Mouse (Mus musculus) small intestine, adult 2 months (tissue): Measurements from ENCODE around the gene Il5ra.

ENCODE experiments used
- CTCF ChIP-seq: fragments of 200-500 bp; IDR thresholded peaks from 2 replicates; pipeline ENCODE4 v1.5.1; 2012; ENCODE audit warnings: low read depth, mild to moderate bottlenecking, control low read depth, inconsistent platforms, low read length, moderate library complexity, mixed read lengths; ENCODE audit not compliant: insufficient replicate concordance, insufficient read length; ENCODE audit errors: extremely low read depth
- POLR2A ChIP-seq: fragments of 200-500 bp; IDR thresholded peaks from 2 replicates; pipeline ENCODE4 v1.6.1; 2012; ENCODE audit warnings: low read depth, mild to moderate bottlenecking, control low read depth, inconsistent platforms, low read length, moderate library complexity

DNA sequence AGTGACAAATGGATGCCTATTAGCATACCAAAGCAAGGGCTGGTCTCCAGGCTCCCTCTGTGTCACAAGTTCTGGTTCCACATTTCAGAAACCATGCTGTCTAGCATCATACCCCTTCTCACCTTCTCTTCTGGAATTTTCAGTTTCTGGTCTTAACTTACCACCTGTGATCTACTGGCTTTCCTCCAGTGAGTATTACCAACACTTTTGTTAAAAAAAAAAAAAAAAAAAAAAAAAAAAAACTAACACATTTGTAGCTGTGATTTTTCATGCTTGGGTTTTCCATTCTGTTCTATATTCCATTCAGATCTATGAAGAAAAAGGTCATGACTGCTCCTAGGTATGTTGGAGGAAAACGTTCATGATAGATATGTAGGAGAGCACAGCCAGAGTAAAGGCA, 17.1 kb upstream of the Il5ra start:
- no peak for TF ChIP-seq CTCF
- no peak for TF ChIP-seq POLR2A
